Mouse (Mus musculus) embryonic fibroblast, embryonic 13.5 days (primary cell): ENCODE data around the gene Lctl.
"Not testable (repeated sequence)": the region's sequence is repeated elsewhere in the genome, so short reads cannot be mapped to it uniquely, and the experiment has no call there.

Experiments
- CTCF ChIP-seq: IDR thresholded peaks from 2 replicates; pipeline ENCODE4 v1.5.1; 2011; ENCODE audit warnings: mild to moderate bottlenecking, control low read depth, low read length, moderate library complexity, borderline replicate concordance; ENCODE audit not compliant: insufficient read depth
- POLR2A ChIP-seq: IDR thresholded peaks from 2 replicates; pipeline ENCODE4 v1.6.1; 2011; ENCODE audit warnings: low read depth, mild to moderate bottlenecking, control low read depth, low read length, moderate library complexity

DNA sequence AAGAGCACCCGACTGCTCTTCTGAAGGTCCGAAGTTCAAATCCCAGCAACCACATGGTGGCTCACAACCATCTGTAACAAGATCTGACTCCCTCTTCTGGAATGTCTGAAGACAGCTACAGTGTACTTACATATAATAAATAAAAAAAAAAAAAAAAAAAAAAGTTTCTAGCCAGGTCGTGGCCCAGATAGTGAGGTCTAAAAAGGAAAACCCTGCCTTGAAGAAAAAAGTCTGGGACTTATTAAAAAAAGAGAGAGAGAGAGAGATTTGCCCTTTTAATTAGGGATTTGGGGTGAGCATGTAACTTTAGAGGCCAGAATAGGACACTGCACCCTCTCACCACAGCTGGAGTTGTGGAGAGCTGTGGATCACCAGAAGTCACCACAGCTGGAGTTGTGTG lies 53.0 kb downstream of the Lctl start:
- not testable (repeated sequence) for TF ChIP-seq POLR2A, CTCF
